Mouse (Mus musculus) neural tube, embryonic 14.5 days (tissue): ENCODE data around the gene Ehmt1. TPM values are rescaled to one million over a fixed set of nuclear protein-coding genes. Genes with fewer than 3 reads are reported as not detected.

ENCODE experiments used
- ATAC-seq: fragments of 200-750 bp; cut with Nextera tagmentation; 2 replicates; pipeline ENCODE4 v1.8.0; 2017; ENCODE audit warnings: low read depth, mild to moderate bottlenecking, moderate TSS enrichment, moderate library complexity
- H3K27ac ChIP-seq: fragments of 300-500 bp; sonication (generic); 2 replicates; pipeline ENCODE4 v1.5.1; 2014; ENCODE audit warnings: low read depth, mild to moderate bottlenecking, control low read depth, low read length, moderate library complexity, mixed read lengths
- H3K27me3 ChIP-seq: fragments of 300-500 bp; sonication (generic); 2 replicates; pipeline ENCODE4 v1.6.1; 2014; ENCODE audit warnings: low read length; ENCODE audit not compliant: control insufficient read depth, insufficient read depth
- H3K36me3 ChIP-seq: fragments of 300-500 bp; sonication (generic); 2 replicates; pipeline ENCODE4 v1.6.1; 2014; ENCODE audit warnings: low read length, mixed read lengths; ENCODE audit not compliant: control insufficient read depth, insufficient read depth
- H3K4me1 ChIP-seq: fragments of 300-500 bp; sonication (generic); 2 replicates; pipeline ENCODE4 v1.6.1; 2014; ENCODE audit warnings: low read length; ENCODE audit not compliant: control insufficient read depth, insufficient read depth
- H3K4me2 ChIP-seq: fragments of 300-500 bp; sonication (generic); 2 replicates; pipeline ENCODE4 v1.6.1; 2014; ENCODE audit warnings: mild to moderate bottlenecking, low read depth, low read length, control low read depth
- H3K4me3 ChIP-seq: fragments of 300-500 bp; sonication (generic); 2 replicates; pipeline ENCODE4 v1.5.1; 2014; ENCODE audit warnings: low read depth, low read length, control low read depth, mixed read lengths
- H3K9ac ChIP-seq: fragments of 300-500 bp; sonication (generic); replicated peaks from 2 replicates; pipeline ENCODE4 v1.6.1; 2014; ENCODE audit warnings: low read depth, mild to moderate bottlenecking, control low read depth, low read length, mixed read lengths
- H3K9me3 ChIP-seq: fragments of 300-500 bp; sonication (generic); 2 replicates; pipeline ENCODE4 v1.6.1; 2016; ENCODE audit warnings: low read length; ENCODE audit not compliant: control insufficient read depth
- WGBS: fragments of 180-500 bp; shearing (Covaris S2); extraction: QIAGEN DNeasy Blood & Tissue Kit; methylation state at CpG from one replicate; pipeline ENCODE4 v1.1.7; 2014; 5-methylcytosine and 5-hydroxymethylcytosine counted together
- polyA plus RNA-seq: library from polyadenylated mRNA; unstranded; fragments of >200 nt; fragmentation: Nextera tagmentation; extraction: Ambion mirVana; gene quantifications from 2 replicates; pipeline ENCODE4 v1.2.1, GENCODE M21; 2014

The Ehmt1 gene
- polyA plus RNA-seq, 1 experiment from 2014 or later, result 90.8 TPM

- H3K4me3 ChIP-seq, result peak within 1 kb of the TSS; percentile 64
- no peaks in the 10 kb centered on the region for H3K27me3 ChIP-seq
- H3K9me3 ChIP-seq, result no peaks in the 10 kb centered on the region
- no peaks in the 10 kb centered on the region for H3K36me3 ChIP-seq
- H3K9ac ChIP-seq, result peak within 1 kb of the TSS; percentile 78
- peak; percentile 93 for ATAC-seq
- WGBS, result under 1% methylated on average over 48 of the region's 49 CpGs
- H3K4me1 ChIP-seq, result 0 out of 2 replicates have a peak, but pooled peaks cover 6% of the 10 kb centered on the region
- peak within 1 kb of the TSS; percentile 82 for H3K4me2 ChIP-seq
- H3K27ac ChIP-seq, result no peak within 1 kb of the TSS
Measured at GRCm38 (mm10) chr2:24935057-24935796, 15.8 kb upstream of the Ehmt1 start, which contains the start of gene Arrdc1. Arrdc1 (minus strand) TSS chr2:24935252.

DNA sequence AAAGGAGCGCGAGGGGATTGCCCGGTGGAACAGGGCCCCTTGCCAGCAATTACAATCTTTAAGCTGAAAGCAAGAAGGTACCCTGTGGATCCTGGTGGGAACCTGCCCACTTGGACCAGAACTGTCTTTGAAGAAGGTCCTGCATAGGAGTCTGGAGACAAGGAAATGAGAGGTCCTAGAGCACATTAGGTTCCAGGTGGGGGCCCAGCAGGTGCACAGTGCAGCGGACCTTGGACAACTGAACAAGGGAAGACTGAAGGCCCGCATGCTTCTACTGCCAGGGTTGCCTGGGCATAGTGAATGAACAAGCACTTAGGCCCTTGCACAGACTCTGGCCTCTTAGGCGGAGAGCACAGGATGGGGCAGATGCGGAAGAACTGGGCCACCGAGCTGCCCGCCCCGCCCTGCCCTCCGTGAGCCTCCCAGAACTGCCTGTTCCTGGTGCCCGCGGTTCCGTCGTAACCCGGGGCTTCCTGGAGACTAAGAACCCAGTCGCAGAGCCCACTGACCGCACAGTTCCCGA, 15.1 kb upstream of the Ehmt1 start:
- Histone ChIP-seq H3K36me3 (no peaks in the 10 kb centered on the region), H3K27ac (no peak overlapping the region), H3K9ac (peak overlapping the region; percentile 78), H3K4me1 (0 out of 2 replicates have a peak, but pooled peaks cover 6% of the 10 kb centered on the region), H3K27me3 (no peaks in the 10 kb centered on the region), H3K4me2 (peak overlapping the region; percentile 82), H3K9me3 (no peaks in the 10 kb centered on the region), H3K4me3 (peak overlapping the region; percentile 64)
- peak; percentile 55 for ATAC-seq
- WGBS, result 3% methylated on average over 19 of the region's 19 CpGs

DNA sequence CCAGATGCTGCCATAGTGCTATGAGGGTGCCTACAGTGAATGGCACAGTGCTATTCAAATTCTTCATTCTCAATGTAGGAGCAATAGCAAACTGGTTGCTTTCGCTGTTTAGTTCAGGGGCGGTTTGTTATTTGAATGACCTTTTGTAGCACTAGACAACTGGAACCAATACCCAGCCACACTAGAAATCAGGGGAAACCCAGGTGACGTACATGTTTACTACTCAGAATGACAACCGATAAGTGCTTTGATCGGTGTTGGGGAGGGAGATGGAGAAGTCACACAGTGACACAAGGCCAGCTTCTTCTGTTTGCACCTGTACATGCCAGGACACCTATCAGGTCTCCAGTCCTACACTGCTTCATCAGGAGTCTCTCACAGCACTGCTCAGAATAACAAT, 10.2 kb upstream of the Ehmt1 start:
- Histone ChIP-seq H3K36me3 (no peaks in the 10 kb centered on the region), H3K4me1 (0 out of 2 replicates have a peak, but pooled peaks cover 4% of the 10 kb centered on the region), H3K4me2 (no peak overlapping the region), H3K9ac (no peak overlapping the region), H3K27ac (no peak overlapping the region), H3K27me3 (no peaks in the 10 kb centered on the region), H3K4me3 (no peak overlapping the region), H3K9me3 (no peaks in the 10 kb centered on the region)
- 89% methylated on average over 5 of the region's 5 CpGs for WGBS
- ATAC-seq, result no peak

GRCm38 (mm10) chr2:24929119-24929518, 9.7 kb upstream of the Ehmt1 start:
- Histone ChIP-seq H3K9ac (no peak overlapping the region), H3K9me3 (no peaks in the 10 kb centered on the region), H3K36me3 (no peaks in the 10 kb centered on the region), H3K4me3 (no peak overlapping the region), H3K27ac (no peak overlapping the region), H3K4me1 (no peaks in the 10 kb centered on the region), H3K4me2 (no peak overlapping the region), H3K27me3 (no peaks in the 10 kb centered on the region)
- no peak for ATAC-seq
- WGBS, result 64% methylated on average over 2 of the region's 2 CpGs

DNA sequence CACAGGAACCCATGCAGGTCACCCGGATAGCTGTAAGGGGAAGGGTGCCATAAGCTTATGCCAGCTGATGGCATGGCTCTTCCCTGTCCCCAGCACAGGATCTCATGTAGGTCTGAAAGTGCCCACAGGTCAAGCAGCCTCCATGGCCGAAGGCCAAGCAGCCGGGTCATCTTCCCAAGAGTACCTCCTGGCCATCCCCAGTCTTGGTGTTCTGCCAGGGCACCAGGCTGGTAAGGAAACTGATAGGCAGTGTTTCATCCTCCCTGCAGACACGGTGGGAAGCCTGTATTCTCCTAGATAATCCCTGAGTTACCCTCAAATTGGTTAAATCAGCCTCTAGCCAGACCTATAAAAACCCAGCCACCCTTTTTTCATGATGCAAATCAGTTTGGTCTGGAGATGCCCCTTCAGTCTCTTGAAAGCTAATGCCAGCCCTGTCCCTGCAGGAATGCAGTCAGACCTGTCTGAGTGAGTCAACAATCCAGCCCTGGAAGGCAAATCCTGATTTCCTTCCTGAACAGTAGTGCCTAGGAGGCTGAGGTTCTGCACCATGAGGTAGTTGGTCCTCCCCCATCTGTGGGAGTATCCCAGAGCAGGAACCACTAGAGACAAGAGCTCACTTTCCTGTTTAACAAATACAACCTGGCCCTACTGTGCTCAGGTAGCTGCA, 8.5 kb upstream of the Ehmt1 start:
- H3K36me3 ChIP-seq, result no peaks in the 10 kb centered on the region
- 78% methylated on average over 4 of the region's 4 CpGs for WGBS

DNA sequence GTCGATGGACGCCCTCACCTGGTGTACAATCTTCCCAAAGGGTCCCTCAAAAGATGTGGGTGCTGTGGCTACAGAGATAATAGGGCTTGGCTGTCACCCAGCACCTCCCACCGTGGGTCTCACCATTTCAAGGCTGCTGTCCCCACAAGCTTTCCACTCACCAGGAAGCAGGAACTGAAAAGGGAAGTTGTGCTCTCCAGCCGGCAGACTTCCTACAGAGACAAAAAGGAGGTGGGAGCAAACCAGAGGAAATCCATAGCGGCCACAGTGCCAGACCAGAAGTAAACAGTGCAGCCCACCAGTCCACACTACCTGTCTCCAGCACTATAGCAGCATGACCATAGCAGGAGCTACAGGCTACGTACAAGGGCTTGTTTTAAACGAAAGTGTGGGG, 7.5 kb upstream of the Ehmt1 start:
- no peaks in the 10 kb centered on the region for H3K27me3 ChIP-seq

More for the DNA sequence above, 8.5 kb upstream of the Ehmt1 start:
- no peaks in the 10 kb centered on the region for H3K4me1 ChIP-seq
- H3K4me2 ChIP-seq, result no peak overlapping the region
- no peak overlapping the region for H3K9ac ChIP-seq
- no peaks in the 10 kb centered on the region for H3K9me3 ChIP-seq
- H3K27me3 ChIP-seq, result no peaks in the 10 kb centered on the region
- no peak overlapping the region for H3K4me3 ChIP-seq
- ATAC-seq, result no peak
- no peak overlapping the region for H3K27ac ChIP-seq

DNA sequence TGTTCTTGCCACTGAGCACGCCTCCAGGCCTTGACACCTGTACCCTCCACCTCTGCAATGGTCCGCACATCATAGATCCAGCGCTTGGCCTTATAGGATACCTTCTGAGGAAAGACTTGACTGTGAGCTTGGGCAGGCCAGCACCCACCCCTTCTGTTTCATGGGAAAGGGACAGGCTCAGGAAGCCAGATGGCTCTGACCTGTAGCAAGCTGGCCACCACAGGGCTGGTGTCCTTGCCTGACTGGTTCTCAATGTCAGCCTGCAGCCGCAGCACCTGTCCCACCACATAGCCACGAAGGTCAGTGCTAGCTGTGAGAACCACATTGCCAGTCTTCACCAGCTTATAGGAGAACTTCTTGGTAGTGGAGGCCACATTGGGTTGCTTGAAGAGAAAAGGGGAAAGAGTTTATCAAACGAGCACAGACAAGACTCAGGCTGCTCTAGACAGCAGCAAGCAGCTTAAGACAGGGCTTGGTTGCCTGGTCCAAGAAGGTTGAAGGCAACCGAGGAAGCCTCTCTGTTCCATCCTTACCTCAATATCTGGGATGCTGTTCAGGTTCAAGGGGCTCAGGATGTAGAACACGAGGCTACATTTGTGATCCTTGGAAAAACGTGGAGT, 7.0 kb upstream of the Ehmt1 start:
- 86% methylated on average over 9 of the region's 9 CpGs for WGBS
- no peaks in the 10 kb centered on the region for H3K9me3 ChIP-seq
- H3K36me3 ChIP-seq, result no peaks in the 10 kb centered on the region
- no peak overlapping the region for H3K9ac ChIP-seq
- H3K27me3 ChIP-seq, result no peaks in the 10 kb centered on the region
- no peak overlapping the region for H3K27ac ChIP-seq
- H3K4me2 ChIP-seq, result no peak overlapping the region
- no peak for ATAC-seq
- no peaks in the 10 kb centered on the region for H3K4me1 ChIP-seq
- no peak overlapping the region for H3K4me3 ChIP-seq

More for the DNA sequence above, 7.5 kb upstream of the Ehmt1 start:
- 83% methylated on average over 7 of the region's 7 CpGs for WGBS
- H3K4me1 ChIP-seq, result no peaks in the 10 kb centered on the region
- ATAC-seq, result no peak
- no peaks in the 10 kb centered on the region for H3K36me3 ChIP-seq
- no peak overlapping the region for H3K27ac ChIP-seq
- no peak overlapping the region for H3K9ac ChIP-seq
- H3K9me3 ChIP-seq, result no peaks in the 10 kb centered on the region
- H3K4me2 ChIP-seq, result no peak overlapping the region
- H3K4me3 ChIP-seq, result no peak overlapping the region

DNA sequence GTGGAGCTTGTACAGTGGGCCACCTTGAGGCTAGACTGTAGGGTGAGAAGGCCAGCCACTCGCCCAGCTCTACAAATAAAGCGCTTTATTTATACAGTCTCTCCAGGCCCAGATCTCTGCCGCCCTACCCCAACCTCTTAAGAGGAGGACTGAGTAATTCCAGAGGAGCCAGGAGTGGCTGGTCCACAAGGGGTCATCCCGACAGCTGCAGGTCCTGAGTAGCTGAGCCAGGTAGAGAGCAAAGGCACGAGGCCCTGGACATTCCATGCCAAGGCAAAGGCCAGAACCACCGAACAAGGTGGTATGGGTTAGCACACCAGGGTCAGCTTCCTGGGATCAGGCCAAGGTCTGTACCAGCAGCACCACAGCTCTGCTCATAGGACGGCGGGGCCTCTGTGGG, 5.9 kb upstream of the Ehmt1 start:
- WGBS, result 86% methylated on average over 8 of the region's 8 CpGs
- no peak overlapping the region for H3K27ac ChIP-seq
- ATAC-seq, result 0 out of 2 replicates have a peak, but pooled peaks have one; percentile 9

More for the DNA sequence above, 5.9 kb upstream of the Ehmt1 start:
- Histone ChIP-seq H3K9ac (no peak overlapping the region), H3K9me3 (no peaks in the 10 kb centered on the region), H3K4me1 (no peaks in the 10 kb centered on the region), H3K36me3 (no peaks in the 10 kb centered on the region), H3K4me3 (no peak overlapping the region), H3K27me3 (no peaks in the 10 kb centered on the region), H3K4me2 (no peak overlapping the region)
